In genomic region chr14:79822453-79823117, GRCm38 (mm10) we compare ENCODE assay signal across 14 mouse cellular contexts. TPM values are rescaled to one million over a fixed set of nuclear protein-coding genes. Genes with fewer than 3 reads are reported as not detected.
DNase-seq lines count a peak whose midpoint lies in the region; ATAC-seq lines count a peak whose summit lies in the region.
"Had no signal": no experiment of that assay in that cellular context is flagged by ENCODE, and none has a peak within 500 bp of the region (broad histone marks: within the 10 kb centered on the region; RNA-seq: fewer than 3 reads in every experiment).

No protein-coding gene starts in this region.

- no peak overlapping the region for H3K4me2 ChIP-seq in hindbrain, embryonic 16.5 days (ENCODE audit: low read length)
- H3K4me2 ChIP-seq: limb, embryonic 12.5 days had no signal

- H3K4me1 ChIP-seq in hindbrain, embryonic 16.5 days (ENCODE audit: control insufficient read depth, insufficient read depth, low read depth, low read length), result peaks cover 6% of the 10 kb centered on the region

- H3K27ac ChIP-seq in hindbrain, embryonic 16.5 days (ENCODE audit: low read depth, low read length), result no peak overlapping the region; the same call in 1 of the 2 replicates
- H3K27ac ChIP-seq: limb, embryonic 12.5 days had no signal

- H3K27me3 ChIP-seq in hindbrain, embryonic 16.5 days (replicated peaks; ENCODE audit: control insufficient read depth, insufficient read depth, low read length), result no peaks in the 10 kb centered on the region
- H3K27me3 ChIP-seq: limb, embryonic 12.5 days had no signal

- no peaks in the 10 kb centered on the region for H3K36me3 ChIP-seq in hindbrain, embryonic 16.5 days (ENCODE audit: control insufficient read depth, insufficient read depth, low read length)
- H3K36me3 ChIP-seq: limb, embryonic 12.5 days had no signal

- peak; percentile 57 for ATAC-seq in hindbrain, embryonic 16.5 days

- H3K9ac ChIP-seq in hindbrain, embryonic 16.5 days (ENCODE audit: low read depth, low read length), result no peak overlapping the region
- H3K9ac ChIP-seq: limb, embryonic 12.5 days had no signal

- 66% methylated on average over 16 of the region's 16 CpGs for WGBS in hindbrain, embryonic 16.5 days

- peak; percentile 56 for DNase-seq in heart, adult 11 months
- no peak for DNase-seq in heart, postnatal 4 days
- peak; percentile 4 for DNase-seq in ovary, postnatal 36 days (ENCODE audit: low spot score)
- DNase-seq in ovary, postnatal 10 days (ENCODE audit: low spot score), result no peak
- DNase-seq in retina, postnatal 1 day, result peak; percentile 59
- no peak for DNase-seq in thymus, postnatal 0 days (ENCODE audit: low spot score)
- no peak for DNase-seq in layer of hippocampus, postnatal 25 days (ENCODE audit: extremely low spot score in 1 of 2, low spot score in 1 of 2)
- DNase-seq: adrenal gland, postnatal 10 days; kidney, postnatal 14 days; layer of hippocampus, postnatal 36 days; lung, adult 18-20 months had no signal

- no peak overlapping the region for H3K4me3 ChIP-seq in hindbrain, embryonic 16.5 days (ENCODE audit: low read length)
- H3K4me3 ChIP-seq: limb, embryonic 12.5 days had no signal

- H3K9me3 ChIP-seq in hindbrain, embryonic 16.5 days (ENCODE audit: control insufficient read depth, low read length), result no peaks in the 10 kb centered on the region; the same call in 1 of the 2 replicates
- H3K9me3 ChIP-seq: limb, embryonic 12.5 days had no signal

RNA-seq across cellular contexts. Expression of gene Pcdh8, which starts 51.5 kb away (rescaled TPM):
- total RNA-seq in heart, postnatal 4 days (2021), result under 1 TPM in 1 of 2 experiments, not detected in 1; 0.19 TPM
- 35.7 and 42.8 TPM in 2 replicates for polyA plus RNA-seq in hindbrain, embryonic 16.5 days (2015; fragmentation: Nextera tagmentation; extraction: Ambion mirVana)
- 0.23 and 0.28 TPM in 2 replicates for polyA plus RNA-seq in thymus, postnatal 0 days (2015; fragmentation: Nextera tagmentation; extraction: Ambion mirVana)
- total RNA-seq in layer of hippocampus, postnatal 25 days (2021), result 10 to 100 TPM; 70.5 to 83.3 TPM
- total RNA-seq: megakaryocyte, adult 5-6 weeks had no signal

Comparison
In these comparisons a context has a peak if more than half of its experiments do, and no peak if none do; other contexts are left out.
1. DNase-seq: peak in heart, adult 11 months (single experiment), ovary, postnatal 36 days (single experiment) and retina, postnatal 1 day (single experiment); none in heart, postnatal 4 days (single experiment), ovary, postnatal 10 days (single experiment), thymus, postnatal 0 days (single experiment) and layer of hippocampus, postnatal 25 days (0 of 2).
2. RNA of gene Pcdh8, which starts 51.5 kb away (total RNA-seq): 70.5 to 83.3 TPM in layer of hippocampus, postnatal 25 days; 0.19 TPM in heart, postnatal 4 days; every median in the first group is over 10 times any median in the second.